Comparison of ENCODE assay signal across 17 mouse cellular contexts in the genomic region with DNA sequence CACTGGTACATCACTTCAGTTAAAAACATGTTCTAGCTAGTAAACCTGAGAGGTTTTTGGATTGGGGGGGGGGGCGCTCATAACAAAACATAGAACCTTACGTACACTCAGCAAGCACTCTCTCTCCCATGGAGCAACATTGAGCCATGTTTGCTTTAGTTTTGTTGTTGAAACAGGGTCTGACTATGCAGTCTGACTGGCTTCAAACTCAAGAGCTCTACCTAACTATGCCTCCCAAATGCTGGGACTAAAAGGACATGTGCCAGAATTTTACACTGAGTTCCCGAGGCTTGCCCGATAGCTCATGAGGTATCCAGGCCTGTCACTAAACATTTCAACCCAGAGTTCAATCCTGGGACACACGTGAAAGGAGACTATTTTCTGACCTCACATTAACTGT.
"Had no signal": no experiment of that assay in that cellular context is flagged by ENCODE, and none has a peak within 500 bp of the region (broad histone marks: within the 10 kb centered on the region; RNA-seq: fewer than 3 reads in every experiment).

No protein-coding gene starts in this region.

- ATAC-seq: midbrain, embryonic 13.5 days; midbrain, embryonic 15.5 days had no signal

- H3K9ac ChIP-seq: liver, embryonic 15.5 days; lung, embryonic 15.5 days; midbrain, embryonic 13.5 days; midbrain, embryonic 15.5 days; neural tube, embryonic 12.5 days; stomach, embryonic 15.5 days had no signal

- H3K27ac ChIP-seq: liver, embryonic 15.5 days; lung, embryonic 15.5 days; macrophage; midbrain, embryonic 13.5 days; midbrain, embryonic 15.5 days; neural tube, embryonic 12.5 days; stomach, embryonic 15.5 days; stomach, postnatal 0 days had no signal

- H3K4me1 ChIP-seq: midbrain, embryonic 15.5 days; neural tube, embryonic 12.5 days; stomach, embryonic 15.5 days had no signal

- H3K27me3 ChIP-seq: liver, embryonic 15.5 days; lung, embryonic 15.5 days; megakaryocyte, embryonic 14.5 days; midbrain, embryonic 13.5 days; midbrain, embryonic 15.5 days; neural tube, embryonic 12.5 days; stomach, embryonic 15.5 days had no signal

- H3K4me2 ChIP-seq: liver, embryonic 15.5 days; lung, embryonic 15.5 days; midbrain, embryonic 11.5 days; midbrain, embryonic 13.5 days; midbrain, embryonic 15.5 days; neural tube, embryonic 12.5 days; stomach, embryonic 15.5 days had no signal

- H3K9me3 ChIP-seq: liver, embryonic 15.5 days; lung, embryonic 15.5 days; megakaryocyte, embryonic 14.5 days; midbrain, embryonic 13.5 days; midbrain, embryonic 15.5 days; neural tube, embryonic 12.5 days; stomach, embryonic 15.5 days had no signal

- H3K4me3 ChIP-seq: liver, embryonic 15.5 days; lung, embryonic 15.5 days; megakaryocyte, embryonic 14.5 days; midbrain, embryonic 13.5 days; midbrain, embryonic 15.5 days; neural tube, embryonic 12.5 days; stomach, embryonic 15.5 days had no signal

- DNase-seq: lung, adult 2 months; lung, postnatal 10 days; lung, postnatal 36 days; right cerebral cortex, postnatal 14 days; thymus, adult 2 months; thymus, postnatal 25 days; thymus, postnatal 4 days had no signal
